Mouse (Mus musculus): ENCODE measurements around the gene Ccdc71.

DNA sequence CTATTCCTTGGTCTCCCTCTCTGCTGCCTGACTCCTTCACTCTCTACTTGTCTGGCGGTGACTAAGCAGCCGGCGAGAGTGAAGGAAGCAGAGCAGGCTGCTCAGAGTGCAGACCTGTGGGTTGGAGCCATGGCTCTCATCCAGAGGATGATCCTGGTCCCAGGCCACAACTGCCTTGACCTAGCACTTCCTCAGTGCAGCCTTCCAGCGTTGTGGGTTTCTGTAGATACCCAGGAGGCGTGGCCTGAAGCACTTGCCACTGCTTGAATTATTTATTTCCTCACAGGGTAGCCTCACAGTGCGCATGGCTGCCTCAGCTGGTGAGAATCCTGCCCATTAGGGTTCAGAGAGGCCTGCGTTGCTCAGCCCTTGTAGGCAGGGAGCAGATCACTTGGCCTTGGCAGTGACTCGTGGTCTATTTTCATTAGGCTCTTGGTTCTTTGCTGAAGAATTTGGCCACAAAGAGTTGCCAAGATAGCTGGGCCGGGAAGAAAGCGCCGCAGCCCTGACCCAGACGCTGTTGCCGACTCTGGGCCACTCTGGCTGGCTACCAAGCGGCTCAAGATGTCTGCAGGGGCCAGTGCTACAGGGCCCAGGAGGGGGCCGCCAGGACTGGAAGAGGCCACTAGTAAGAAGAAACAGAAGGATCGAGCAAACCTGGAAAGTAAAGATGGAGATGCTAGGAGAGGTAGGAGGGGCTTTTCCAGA is 31.9 kb downstream of the Ccdc71 start:
- TF ChIP-seq JUND (conservative IDR thresholded peaks at IDR 0.05; ENCODE audit: low read depth, low read length) (no peak), POLR2A (IDR thresholded peaks at IDR 0.05; ENCODE audit: low read depth, low read length) (no peak), CTCF (conservative IDR thresholded peaks at IDR 0.05 in 1 of 2, IDR thresholded peaks at IDR 0.05 in 1 of 2; ENCODE audit: low read depth in 2 of 2, low read length in 2 of 2) (no peak), KAT2A (IDR thresholded peaks at IDR 0.05; ENCODE audit: insufficient replicate concordance, low read length) (no peak), EP300 (IDR thresholded peaks at IDR 0.05; ENCODE audit: low read length) (no peak), ZMIZ1 (IDR thresholded peaks at IDR 0.05; ENCODE audit: low read depth, low read length) (no peak), ELF1 (IDR thresholded peaks at IDR 0.05; ENCODE audit: low read depth, low read length) (no peak), ZC3H11A (IDR thresholded peaks at IDR 0.05; ENCODE audit: low read depth, low read length) (no peak), USF1 (IDR thresholded peaks at IDR 0.05; ENCODE audit: low read depth, low read length) (no peak), GABPA (IDR thresholded peaks at IDR 0.05; ENCODE audit: insufficient replicate concordance, low read depth, low read length) (no peak), CHD2 (IDR thresholded peaks at IDR 0.05; ENCODE audit: low read length) (no peak), MAFK (IDR thresholded peaks at IDR 0.05; ENCODE audit: insufficient replicate concordance, low read length) (no peak)
